Mouse (Mus musculus): ENCODE measurements around the gene Ubxn6.
A peak's percentile ranks its signal among the peaks of the same experiment; 100 is the strongest.
"Not testable (repeated sequence)": the region's sequence is repeated elsewhere in the genome, so short reads cannot be mapped to it uniquely, and the experiment has no call there.

The Ubxn6 gene

DNA sequence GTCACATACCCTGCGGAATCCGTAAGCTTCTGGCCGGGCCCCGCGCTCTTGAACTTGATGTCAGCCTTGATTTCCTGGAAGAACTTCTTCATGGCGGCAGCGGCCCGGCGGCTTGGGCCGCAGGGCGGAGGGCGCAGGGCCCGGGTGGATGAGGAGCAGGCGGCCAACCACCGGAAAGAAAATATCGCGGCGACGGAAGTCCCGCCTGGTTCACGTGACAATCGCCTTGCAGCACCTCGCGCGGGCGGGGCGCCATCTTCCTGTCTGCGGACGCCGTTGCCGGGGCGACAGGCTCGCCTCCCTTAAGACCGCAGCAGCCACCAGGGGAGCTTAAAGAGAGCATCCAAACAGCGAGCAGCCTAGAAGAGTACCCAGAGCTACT is at the start of gene Ubxn6:
Gene Ubxn6, minus strand, starts transcription at position 202 of the 382 bp plus-strand sequence.
- DNase-seq (ENCODE audit: low spot score in 2 of 2): peak; percentile 97 to 99

DNA sequence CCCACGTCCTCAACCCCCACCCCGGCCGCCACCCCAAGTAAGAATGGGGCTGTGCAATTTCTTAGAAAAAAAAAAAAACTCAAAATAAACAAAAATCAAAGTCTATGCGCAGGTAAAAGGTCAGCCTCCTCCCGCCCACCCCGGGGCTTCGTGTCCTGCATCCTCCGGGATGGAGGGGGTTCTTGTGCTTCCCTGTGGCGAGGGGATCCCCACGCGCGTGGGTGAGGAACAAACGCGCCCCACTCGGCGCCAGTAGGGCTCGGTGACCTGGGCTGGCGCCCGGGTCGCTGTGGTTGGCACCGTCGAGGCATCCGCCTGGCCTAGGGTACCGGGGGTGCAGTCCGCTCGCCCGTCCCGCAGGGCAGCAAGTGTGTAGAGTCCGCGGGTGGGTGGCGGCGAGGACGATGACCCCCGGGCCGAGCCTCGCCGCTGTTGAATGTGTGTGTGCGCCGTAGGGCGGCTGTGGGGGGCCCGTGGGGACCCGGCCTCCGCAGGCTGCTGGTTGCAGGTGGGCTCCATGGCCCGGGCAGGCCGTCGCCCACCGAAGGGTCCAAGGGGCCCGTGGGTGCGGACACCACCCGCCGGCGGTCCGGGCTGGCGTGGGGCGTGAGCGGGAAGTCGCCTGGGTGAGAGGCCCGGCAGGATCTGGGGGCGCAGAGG is 49.0 kb upstream of the Ubxn6 start:
- DNase-seq (ENCODE audit: low spot score in 2 of 2): no peak

DNA sequence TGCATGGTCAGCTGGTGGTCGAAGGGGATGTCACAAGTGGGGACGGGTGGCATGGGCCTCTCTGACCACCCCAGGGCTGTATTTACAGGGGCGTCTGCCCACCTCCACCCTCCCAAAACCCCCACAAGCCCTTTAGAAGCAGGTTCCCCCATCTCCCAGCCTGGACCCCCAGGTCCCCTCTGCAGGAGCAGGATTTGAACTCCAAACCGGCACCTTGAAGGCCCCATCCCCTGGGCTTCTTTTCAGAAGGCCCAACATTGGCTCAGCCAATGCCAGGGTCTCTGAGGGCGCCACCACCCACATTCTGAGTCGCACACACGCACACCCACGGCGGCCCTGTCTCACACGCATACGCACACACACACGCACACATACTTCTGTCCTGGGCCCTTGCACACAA is 48.3 kb upstream of the Ubxn6 start:
- DNase-seq (ENCODE audit: low spot score in 2 of 2): no peak

DNA sequence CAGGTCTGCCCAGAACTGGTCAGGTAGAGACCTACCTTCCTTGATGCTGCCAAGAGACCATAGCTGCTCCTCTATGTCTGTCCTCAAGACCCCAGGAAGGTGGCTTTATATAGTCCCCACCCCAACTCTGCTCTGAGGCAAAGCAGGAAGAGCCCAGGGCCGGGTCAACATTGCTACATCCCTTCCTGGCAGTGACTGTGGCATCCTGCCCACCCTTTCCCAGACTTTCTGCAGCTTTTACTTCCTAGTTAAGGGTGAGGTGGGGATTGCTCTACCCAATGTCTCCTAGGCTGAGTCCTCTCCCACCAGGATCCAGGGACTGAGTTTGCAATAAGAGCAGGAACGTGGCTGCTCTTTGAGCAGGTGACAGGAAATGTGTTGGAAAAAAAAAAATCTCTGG is 47.0 kb upstream of the Ubxn6 start, which contains the start of gene Lrg1:
Gene Lrg1, minus strand, starts transcription at position 176 of the 400 bp plus-strand sequence.
- DNase-seq (ENCODE audit: low spot score in 2 of 2): no peak

DNA sequence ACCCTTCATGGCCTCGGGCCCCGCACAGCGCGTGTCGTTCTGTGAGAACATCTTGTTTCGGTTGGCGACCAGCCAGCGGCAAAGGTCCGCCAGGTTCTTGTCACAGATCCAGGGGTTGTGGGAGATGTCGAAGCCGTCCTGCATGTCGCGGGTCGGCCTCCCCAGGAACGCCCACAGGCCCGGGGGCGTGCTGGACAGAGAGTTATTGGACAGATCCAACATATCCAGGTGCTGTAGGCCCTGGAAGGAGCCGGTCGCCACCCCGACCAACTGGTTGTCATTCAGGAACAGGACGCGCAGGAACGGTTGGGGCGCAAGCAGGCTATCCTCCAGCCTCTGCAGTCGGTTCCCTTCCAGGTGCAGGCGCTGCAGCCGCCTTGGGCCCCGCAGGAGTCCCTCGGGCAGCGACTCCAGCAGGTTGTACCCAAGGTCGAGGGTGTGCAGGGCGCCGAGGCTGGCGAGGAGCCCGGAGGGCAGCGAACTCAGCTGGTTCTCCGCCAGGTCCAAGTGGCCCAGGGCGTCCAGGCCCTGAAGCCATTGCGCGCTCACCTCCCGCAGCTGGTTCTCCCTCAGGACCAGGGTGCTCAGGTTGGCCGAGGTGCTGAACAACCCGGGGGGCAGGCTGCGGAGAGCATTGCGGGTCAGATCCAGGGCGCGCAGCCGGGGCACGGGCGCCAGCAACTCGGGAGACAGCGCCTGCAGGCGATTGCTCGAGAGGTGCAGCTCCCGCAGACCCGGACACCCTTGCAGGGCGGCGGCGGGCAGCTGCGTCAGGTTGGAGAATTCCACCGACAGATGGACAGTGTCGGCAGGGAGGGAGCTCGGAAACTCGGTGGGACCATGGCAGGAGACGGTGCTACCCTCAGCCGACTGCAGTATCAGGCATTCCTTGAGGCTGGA is 45.4 kb upstream of the Ubxn6 start:
- peak in 1 of 2 experiments; percentile 58 for DNase-seq (ENCODE audit: low spot score in 2 of 2)

DNA sequence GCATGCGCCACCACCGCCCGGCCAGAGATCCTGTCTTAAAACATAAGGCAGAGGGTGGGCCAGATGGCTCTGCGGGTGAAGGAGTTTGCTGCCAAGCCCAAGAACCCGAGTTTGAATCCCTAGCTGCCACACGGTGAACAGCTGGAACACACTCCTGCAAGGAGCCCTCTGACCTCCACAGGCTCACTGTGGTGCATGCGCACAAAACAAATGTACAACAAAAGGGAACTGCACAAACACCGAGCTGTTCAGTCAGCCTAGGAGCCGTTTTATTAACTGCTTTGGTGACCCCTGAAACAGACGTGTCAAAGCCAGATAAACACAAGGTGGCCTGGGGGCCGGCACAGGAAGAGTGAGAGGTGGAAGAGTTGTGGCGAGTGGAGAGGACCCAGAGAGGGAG is 44.6 kb upstream of the Ubxn6 start:
- DNase-seq (ENCODE audit: low spot score in 2 of 2): no peak

DNA sequence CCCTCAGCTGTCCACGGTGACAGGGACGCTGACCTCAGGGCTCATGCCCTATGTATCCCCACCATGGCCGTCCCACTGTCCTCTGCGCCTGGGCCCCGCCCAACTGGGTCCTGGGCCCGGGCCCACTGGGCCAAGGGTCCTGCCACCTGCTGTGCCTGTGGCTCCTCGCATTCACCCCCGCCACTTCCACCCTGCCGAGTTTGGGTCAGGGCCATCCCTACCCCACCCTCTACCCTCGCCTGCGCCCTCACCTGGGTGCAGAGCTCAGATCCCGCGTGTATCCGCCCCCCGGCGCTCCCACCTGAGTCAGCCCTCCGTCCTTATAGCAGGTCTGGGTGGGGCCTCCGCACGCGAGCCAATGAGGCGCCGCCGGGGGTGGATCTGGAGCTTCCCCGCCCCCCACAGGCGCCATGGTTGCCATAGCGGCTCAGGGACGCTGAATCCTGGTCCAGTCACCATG is 42.5 kb upstream of the Ubxn6 start, which contains the start of gene Plin5:
Gene Plin5, minus strand, starts transcription at position 346 of the 460 bp plus-strand sequence.
- no peak for DNase-seq (ENCODE audit: low spot score in 2 of 2)

DNA sequence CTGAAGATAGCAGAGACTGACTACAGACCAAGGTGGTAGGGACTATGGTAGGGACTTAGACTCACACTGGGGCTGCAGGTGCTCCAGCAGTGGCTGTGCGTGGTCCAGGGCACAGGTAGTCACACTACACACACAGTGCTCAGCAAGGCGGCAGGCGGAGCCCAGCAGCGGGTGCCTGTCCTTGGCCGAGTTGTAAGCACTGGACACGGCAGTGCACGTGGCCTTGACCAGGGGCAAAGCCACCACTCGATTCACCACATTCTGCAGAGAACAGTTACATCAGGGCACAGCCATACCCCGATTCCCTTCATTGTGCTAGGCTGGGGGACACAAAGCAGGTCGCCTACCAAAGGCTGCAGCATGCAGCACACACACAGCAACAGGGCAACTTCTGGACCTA is 41.4 kb upstream of the Ubxn6 start:
- DNase-seq (ENCODE audit: low spot score in 2 of 2): no peak

DNA sequence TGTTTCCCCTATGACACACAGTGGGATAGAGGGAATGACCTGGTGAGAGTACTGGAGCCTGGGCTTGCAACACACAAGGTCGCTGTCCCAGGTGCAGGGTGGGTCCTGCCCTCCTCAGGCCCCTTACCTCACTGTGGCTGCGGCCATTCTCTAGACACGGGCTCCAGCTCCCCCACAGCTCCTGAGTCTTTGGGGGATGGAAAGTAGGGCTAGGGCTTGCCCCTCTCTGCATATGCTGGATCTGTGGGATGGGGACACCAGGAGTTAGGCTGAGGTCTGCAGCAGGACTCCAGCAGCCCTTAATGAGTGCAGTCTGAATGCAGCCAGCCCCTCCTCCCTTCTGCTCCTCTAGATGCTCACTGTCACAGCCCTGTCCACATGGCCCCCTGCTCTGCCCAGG is 37.9 kb upstream of the Ubxn6 start:
- no peak for DNase-seq (ENCODE audit: low spot score in 2 of 2)

DNA sequence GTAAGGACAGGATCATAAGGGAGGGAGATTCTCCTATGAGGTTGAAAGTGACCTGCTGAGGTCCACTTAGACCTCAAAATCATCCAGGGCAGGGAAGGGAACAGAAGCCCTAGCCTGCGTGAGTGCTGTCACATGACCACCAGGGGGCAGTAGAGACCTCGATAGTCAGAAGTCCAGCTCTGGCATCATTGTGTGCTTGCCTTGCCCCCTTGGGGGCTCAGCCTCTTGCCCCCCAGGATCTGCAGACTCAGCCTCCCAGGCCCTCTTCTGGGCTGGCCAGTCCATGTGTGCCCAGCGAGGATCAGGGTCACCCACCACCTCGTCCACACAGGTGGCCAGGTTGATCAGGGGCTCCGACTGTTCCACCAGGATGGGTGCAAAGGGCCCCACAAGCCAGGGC is 37.0 kb upstream of the Ubxn6 start:
- DNase-seq (ENCODE audit: low spot score in 2 of 2): no peak

DNA sequence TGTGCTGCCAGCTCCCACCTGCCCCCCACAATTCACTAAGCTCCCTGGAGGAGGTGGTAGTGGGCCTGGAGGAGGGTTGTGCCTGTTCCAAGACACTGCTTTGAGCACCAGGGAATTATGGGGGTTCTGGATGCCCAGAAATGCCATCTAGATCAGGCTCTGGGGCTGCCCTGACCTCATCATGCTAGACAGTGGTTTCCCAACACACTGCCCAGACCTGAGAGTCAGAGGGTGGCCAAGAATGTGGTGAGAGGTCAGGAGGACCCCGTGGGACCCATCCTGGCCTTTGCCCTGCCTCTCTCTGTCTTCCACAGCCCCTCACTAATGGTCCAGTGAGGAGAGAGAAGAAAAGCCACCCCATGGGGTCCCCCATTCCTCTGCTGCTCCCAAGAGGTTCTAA is 36.2 kb upstream of the Ubxn6 start:
- DNase-seq (ENCODE audit: low spot score in 2 of 2): no peak

DNA sequence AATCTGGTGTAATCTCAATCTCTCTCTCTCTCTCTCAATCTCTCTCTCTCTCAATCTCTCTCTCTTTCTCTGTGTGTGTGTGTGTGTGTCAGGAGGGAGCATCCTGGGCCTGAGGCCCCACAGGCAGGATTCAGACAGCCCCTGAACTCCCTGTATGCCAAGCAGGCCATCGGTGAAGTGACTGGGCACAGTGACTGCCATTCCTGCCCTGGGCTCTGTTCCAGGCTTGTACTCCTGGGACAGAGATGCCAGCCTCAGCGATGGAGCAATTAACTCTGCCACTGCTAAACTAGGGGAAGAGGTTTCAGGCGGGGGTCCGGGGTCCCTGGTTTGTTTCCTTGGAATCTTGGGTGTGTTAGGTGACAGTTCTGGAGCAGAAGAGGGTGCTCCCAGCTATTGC is 35.7 kb upstream of the Ubxn6 start:
- no peak for DNase-seq (ENCODE audit: low spot score in 2 of 2)

DNA sequence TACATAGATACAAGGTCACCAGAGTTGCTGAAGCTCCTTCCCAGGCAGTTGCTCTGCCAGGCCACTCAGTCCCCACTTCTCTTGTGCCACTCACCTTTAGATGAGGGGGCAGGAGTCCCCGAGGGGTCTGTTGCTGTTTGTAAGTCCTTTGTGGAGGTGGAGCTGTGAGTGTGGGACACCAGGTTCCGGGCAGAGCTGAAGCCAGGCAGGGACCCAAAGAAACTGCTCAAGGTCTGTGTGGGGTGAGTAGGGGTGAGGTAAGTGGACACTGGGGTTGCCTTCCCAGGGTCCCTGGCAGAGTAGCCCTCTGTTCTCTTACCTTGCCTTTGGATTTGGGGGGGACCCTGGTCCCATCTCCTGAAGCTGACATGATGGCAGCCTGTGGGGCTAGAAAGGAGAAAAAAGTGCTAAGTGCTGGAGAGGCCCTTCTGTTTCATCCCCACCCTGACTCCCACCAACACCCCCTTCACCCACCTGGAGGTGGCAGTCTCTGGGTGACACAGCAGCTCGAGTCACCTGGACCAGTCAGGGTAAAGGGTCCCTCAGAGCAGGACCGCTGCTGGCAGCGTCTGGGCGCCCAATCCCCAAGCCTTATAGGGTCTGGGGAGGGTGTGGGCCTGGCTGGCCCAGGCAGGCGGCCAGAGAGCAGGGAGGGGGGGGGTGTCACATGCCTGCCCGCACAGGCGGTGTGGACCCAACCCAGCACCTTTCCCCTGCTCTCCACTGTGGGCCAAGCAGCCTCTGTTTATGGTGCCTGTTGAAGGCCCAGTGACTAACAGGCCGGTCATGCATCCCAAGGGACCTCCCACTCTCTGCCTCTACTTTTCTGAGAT is 34.6 kb upstream of the Ubxn6 start, which contains the start of gene Plin4:
Gene Plin4, minus strand, starts transcription at position 585 of the 833 bp plus-strand sequence.
- DNase-seq (ENCODE audit: low spot score in 2 of 2): no peak

DNA sequence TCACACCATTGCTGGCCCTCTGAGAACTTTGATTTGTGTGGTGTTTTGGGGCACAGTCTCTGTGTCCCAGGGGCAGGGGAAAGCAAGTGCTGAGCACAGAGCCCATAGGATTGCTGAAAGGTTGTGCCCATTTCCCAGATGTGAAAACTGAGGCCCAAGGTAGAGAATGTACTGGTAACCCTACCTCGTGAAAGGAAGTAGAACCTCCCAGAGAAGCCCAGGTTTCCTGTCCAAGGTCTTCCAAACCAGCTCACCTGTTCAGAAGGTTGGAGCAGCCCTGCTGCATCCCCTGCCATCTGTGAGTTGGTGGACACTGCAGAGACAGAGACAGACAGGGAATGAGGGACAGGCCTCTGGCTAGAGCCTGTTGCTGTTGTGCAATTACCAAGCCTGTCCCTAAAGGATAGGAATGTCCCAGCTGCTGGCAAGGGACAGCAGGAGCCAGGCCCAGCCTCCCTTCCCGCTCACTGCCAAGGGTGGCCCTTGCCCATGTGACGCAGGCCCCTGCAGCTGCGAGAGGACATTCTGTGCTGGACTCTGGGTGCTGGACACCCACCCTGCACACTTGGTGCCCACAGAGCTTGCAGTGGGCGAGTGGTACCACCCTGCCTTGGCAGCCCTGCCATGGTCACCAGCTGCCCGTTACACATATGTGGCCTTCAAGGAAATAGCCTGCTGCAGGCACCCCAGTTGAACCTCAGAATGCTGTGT is 33.7 kb upstream of the Ubxn6 start:
- no peak for DNase-seq (ENCODE audit: low spot score in 2 of 2)

DNA sequence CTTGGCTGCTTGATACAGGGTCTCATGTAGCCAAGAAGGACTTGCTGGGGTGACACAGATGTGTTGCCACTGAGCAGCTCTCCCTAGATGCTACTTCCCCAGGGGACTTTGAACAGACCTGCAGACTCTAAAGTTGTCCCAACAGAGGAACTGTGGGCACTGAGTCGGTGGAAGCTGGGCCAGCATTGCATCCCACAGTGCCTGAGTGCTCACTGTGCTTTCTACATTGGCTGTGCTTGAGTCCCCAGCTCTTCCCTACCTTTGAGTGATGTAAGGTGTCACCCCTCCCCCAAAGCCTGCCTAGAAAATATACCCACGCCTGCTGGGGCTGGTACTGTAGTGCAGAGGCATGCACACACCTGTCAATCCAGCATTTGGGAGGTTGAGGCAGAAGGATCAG is 32.9 kb upstream of the Ubxn6 start:
- DNase-seq (ENCODE audit: low spot score in 2 of 2): no peak

DNA sequence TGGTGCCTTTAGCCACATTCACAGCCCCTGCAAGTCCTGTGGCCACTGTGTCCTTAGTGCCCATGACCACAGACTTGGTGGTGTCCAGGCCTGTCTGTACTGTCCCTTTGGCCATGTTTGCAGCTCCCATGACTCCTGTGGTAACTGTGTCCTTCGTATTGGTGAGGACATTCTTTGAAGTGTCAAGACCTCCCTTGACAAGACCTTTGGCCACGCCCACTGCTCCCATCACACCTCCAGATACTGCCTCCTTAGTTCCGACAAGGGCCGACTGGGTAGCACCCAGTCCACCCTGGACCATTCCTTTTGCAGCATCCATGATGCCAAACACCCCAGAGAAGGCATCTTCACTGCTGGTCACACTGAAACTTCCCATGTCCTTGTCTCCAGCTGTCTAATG is 32.2 kb upstream of the Ubxn6 start:
- DNase-seq (ENCODE audit: low spot score in 2 of 2): no peak

DNA sequence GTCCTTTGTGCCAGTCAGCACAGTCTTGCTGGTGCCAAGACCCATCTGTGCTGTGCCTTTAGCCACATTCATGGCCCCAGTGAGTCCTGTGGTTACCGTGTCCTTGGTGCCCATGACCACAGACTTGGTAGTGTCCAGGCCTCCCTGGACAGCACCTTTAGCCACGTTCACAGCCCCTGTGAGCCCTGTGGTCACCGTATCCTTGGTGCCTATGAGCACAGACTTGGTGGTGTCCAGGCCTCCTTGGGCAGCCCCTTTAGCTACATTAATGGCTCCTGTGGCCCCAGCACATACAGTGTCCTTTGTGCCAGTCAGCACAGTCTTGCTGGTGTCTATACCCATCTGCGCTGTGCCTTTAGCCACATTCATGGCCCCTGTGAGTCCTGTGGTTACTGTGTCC is 31.6 kb upstream of the Ubxn6 start:
- not testable (repeated sequence) for DNase-seq (ENCODE audit: low spot score in 2 of 2)

DNA sequence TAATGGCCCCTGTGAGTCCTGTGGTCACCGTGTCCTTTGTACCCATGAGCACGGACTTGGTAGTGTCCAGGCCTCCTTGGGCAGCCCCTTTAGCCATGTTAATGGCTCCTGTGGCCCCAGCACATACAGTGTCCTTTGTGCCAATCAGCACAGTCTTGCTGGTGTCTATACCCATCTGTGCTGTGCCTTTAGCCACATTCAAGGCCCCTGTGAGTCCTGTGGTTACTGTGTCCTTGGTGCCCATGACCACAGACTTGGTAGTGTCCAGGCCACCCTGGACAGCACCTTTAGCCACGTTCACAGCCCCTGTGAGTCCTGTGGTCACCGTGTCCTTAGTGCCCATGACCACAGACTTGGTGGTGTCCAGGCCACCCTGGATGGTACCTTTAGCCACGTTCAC is 30.0 kb upstream of the Ubxn6 start:
- not testable (repeated sequence) for DNase-seq (ENCODE audit: low spot score in 2 of 2)

DNA sequence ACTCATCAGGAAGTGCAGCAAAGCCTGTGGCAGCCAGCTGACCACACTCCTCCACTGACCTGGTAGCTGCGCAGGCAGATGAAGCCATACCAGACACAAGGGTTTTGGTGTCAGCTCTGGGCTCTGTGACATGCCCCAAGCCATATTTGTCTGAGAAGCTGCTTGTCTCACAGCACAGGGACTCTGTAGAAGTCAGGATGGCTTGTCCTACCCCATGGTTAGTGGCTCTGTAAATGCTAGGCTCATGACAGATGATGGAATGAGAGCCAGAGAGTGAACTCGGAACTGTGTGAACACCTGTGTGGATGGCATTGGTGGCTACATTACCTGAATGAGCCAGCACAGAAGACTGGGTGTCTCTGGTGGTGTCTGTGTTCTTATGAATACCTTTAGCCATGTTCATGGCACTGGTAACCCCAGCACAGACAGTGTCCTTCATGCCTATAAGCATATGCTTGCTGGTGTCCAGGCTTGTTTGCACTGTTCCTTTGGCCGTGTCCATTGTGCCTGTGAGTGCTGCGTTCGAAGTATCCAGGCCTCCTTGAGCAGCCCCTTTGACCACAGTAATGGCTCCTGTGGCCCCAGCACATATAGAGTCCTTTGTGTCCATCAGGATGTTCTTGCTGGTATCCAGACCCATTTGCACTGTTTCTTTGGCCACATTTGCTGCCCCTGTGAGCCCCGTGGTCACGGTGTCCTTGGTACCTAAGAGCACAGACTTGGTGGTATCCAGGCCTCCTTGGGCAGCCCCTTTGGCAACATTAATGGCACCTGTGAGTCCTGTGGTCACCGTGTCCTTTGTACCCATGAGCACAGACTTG is 28.8 kb upstream of the Ubxn6 start:
- no peak for DNase-seq (ENCODE audit: low spot score in 2 of 2)

DNA sequence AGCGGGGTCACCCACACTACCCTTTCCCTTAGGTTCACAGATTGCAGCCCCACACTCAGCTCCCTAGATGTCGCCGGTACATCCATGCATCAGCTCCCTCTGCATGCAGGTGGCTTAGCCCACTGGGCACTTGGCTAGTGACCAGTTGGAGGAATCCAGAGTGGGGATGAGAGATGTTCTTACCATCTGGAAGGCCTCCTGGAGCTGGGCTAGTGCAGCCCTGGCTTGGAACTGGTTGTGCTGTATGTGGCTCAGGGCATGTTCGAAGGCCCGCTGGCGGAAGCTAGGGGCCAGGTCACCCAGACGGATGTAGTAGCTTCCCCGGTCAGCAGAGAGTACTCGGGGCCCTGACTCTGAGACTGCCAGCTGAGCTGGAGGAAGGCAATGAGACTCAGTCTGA is 28.1 kb upstream of the Ubxn6 start:
- no peak for DNase-seq (ENCODE audit: low spot score in 2 of 2)

Data from urinary bladder, postnatal 4 days (tissue).